Mouse (Mus musculus) cerebellum, adult 2 months (tissue): ENCODE results near the gene Morn1. TPM values are rescaled to one million over a fixed set of nuclear protein-coding genes. Genes with fewer than 3 reads are reported as not detected.

ENCODE experiments used
- DNase-seq, 2 experiments: peaks; one replicate each; pipeline ENCODE4 v3.0.0; 2021
- H3K27ac ChIP-seq: fragments of 200-500 bp; 2 replicates; pipeline ENCODE4 v1.5.1; 2012; ENCODE audit warnings: low read length, control low read depth, inconsistent platforms; ENCODE audit not compliant: insufficient read depth
- H3K27me3 ChIP-seq: fragments of 200-500 bp; 2 replicates; pipeline ENCODE4 v1.6.1; 2012; ENCODE audit warnings: inconsistent platforms, mild to moderate bottlenecking, low read length, moderate library complexity; ENCODE audit not compliant: control insufficient read depth, insufficient read depth
- H3K4me1 ChIP-seq: fragments of 200-500 bp; 2 replicates; pipeline ENCODE4 v1.6.1; 2011; ENCODE audit warnings: low read length; ENCODE audit not compliant: control insufficient read depth, insufficient read depth
- H3K4me3 ChIP-seq: fragments of 200-500 bp; replicated peaks from 2 replicates; pipeline ENCODE3; 2011; ENCODE audit warnings: mild to moderate bottlenecking, low read depth, low read length, control low read depth; ENCODE audit not compliant: insufficient read depth
- CTCF ChIP-seq: fragments of 200-500 bp; IDR thresholded peaks from 2 replicates; pipeline ENCODE4 v1.5.1; 2011; ENCODE audit warnings: low read depth, mild to moderate bottlenecking, control low read depth, low read length, moderate library complexity, borderline replicate concordance; ENCODE audit not compliant: insufficient read depth
- POLR2A ChIP-seq: fragments of 200-500 bp; IDR thresholded peaks from 2 replicates; pipeline ENCODE4 v1.6.1; 2011; ENCODE audit warnings: low read length, control low read depth, borderline replicate concordance; ENCODE audit not compliant: insufficient read depth
- WGBS: fragments of 180-500 bp; shearing (Covaris S2); methylation state at CpG from one replicate; pipeline ENCODE4 v1.1.7; 2018; 5-methylcytosine and 5-hydroxymethylcytosine counted together
- polyA plus RNA-seq: library from polyadenylated mRNA; depleted of rRNA; stranded (reverse); fragments of >200 nt; gene quantifications from 2 replicates; pipeline ENCODE4 v1.2.3, GENCODE M21; 2012

Morn1 gene
- polyA plus RNA-seq, 1 experiment = 15.6 TPM

- WGBS = 53% methylated on average over 7 of the region's 7 CpGs
- Histone ChIP-seq H3K4me1 (peaks cover 85% of the 10 kb centered on the region), H3K27me3 (no peaks in the 10 kb centered on the region), H3K27ac (no peak overlapping the region), H3K4me3 (no peak overlapping the region)
- no peak for DNase-seq
- TF ChIP-seq POLR2A (no peak), CTCF (no peak)
Observed at GRCm38 (mm10) chr4:155162433-155163319, 76.3 kb downstream of the Morn1 start.

GRCm38 (mm10) chr4:155163320-155163651 lies 76.9 kb downstream of the Morn1 start:
- TF ChIP-seq CTCF = no peak
- TF ChIP-seq POLR2A = no peak

GRCm38 (mm10) chr4:155163685-155164084 lies 77.3 kb downstream of the Morn1 start:
- WGBS = 5% methylated on average over 8 of the region's 8 CpGs
- TF ChIP-seq CTCF (no peak), POLR2A (no peak)
- DNase-seq = peak; percentile 57 to 60
- H3K27me3 ChIP-seq = no peaks in the 10 kb centered on the region
- no peak overlapping the region for H3K4me3 ChIP-seq
- peak overlapping the region; percentile 63; the same call in 1 of the 2 replicates for H3K27ac ChIP-seq
- H3K4me1 ChIP-seq = peaks cover 82% of the 10 kb centered on the region

More at GRCm38 (mm10) chr4:155163320-155163651, 76.9 kb downstream of the Morn1 start:
- Histone ChIP-seq H3K27me3 (no peaks in the 10 kb centered on the region), H3K4me3 (no peak overlapping the region), H3K4me1 (peaks cover 83% of the 10 kb centered on the region), H3K27ac (no peak overlapping the region)
- WGBS = 20% methylated on average over 4 of the region's 4 CpGs
- DNase-seq = no peak

GRCm38 (mm10) chr4:155164550-155164949 lies 78.2 kb downstream of the Morn1 start:
- Histone ChIP-seq H3K4me3 (no peak overlapping the region), H3K27me3 (no peaks in the 10 kb centered on the region), H3K4me1 (peaks cover 84% of the 10 kb centered on the region), H3K27ac (peak overlapping the region; percentile 41)
- TF ChIP-seq POLR2A (no peak), CTCF (no peak)
- DNase-seq = peak; percentile 76 to 83
- WGBS = 18% methylated on average over 6 of the region's 6 CpGs

- Histone ChIP-seq H3K27me3 (no peaks in the 10 kb centered on the region), H3K4me1 (peaks cover 79% of the 10 kb centered on the region), H3K4me3 (no peak overlapping the region), H3K27ac (no peak overlapping the region)
- DNase-seq = no peak
- TF ChIP-seq CTCF (no peak), POLR2A (no peak)
Observed at GRCm38 (mm10) chr4:155165861-155166260, 79.5 kb downstream of the Morn1 start.

GRCm38 (mm10) chr4:155168835-155169252 lies 82.5 kb downstream of the Morn1 start:
- Histone ChIP-seq H3K4me1 (peaks cover 76% of the 10 kb centered on the region), H3K27ac (no peak overlapping the region), H3K27me3 (no peaks in the 10 kb centered on the region), H3K4me3 (no peak overlapping the region)
- 35% methylated on average over 8 of the region's 8 CpGs for WGBS
- no peak for DNase-seq
- TF ChIP-seq POLR2A = no peak
- no peak for TF ChIP-seq CTCF

GRCm38 (mm10) chr4:155170614-155171212 lies 84.3 kb downstream of the Morn1 start:
- no peak for DNase-seq
- H3K4me1 ChIP-seq = peaks cover 78% of the 10 kb centered on the region
- WGBS = 36% methylated on average over 8 of the region's 8 CpGs
- TF ChIP-seq CTCF (no peak), POLR2A (no peak)
- H3K27ac ChIP-seq = no peak overlapping the region
- H3K27me3 ChIP-seq = no peaks in the 10 kb centered on the region
- no peak overlapping the region for H3K4me3 ChIP-seq

GRCm38 (mm10) chr4:155171961-155172533 lies 85.7 kb downstream of the Morn1 start:
- Histone ChIP-seq H3K4me1 (peaks cover 76% of the 10 kb centered on the region), H3K27me3 (no peaks in the 10 kb centered on the region), H3K27ac (peak overlapping the region; percentile 16; the same call in 1 of the 2 replicates), H3K4me3 (no peak overlapping the region)
- 19% methylated on average over 5 of the region's 5 CpGs for WGBS
- no peak for TF ChIP-seq CTCF
- DNase-seq = no peak
